Mouse (Mus musculus) neural tube, embryonic 13.5 days (tissue): Measurements from ENCODE around the gene Gm26920. TPM values are rescaled to one million over a fixed set of nuclear protein-coding genes. Genes with fewer than 3 reads are reported as not detected.

ENCODE experiments used
- ATAC-seq: fragments of 200-750 bp; cut with Nextera tagmentation; 2 replicates; pipeline ENCODE4 v1.8.0; 2017; ENCODE audit warnings: low read depth, mild to moderate bottlenecking, moderate TSS enrichment, moderate library complexity
- H3K27ac ChIP-seq: fragments of 300-500 bp; sonication (generic); replicated peaks from 2 replicates; pipeline ENCODE4 v1.5.1; 2015; ENCODE audit warnings: moderate library complexity, mild to moderate bottlenecking, inconsistent platforms
- H3K27me3 ChIP-seq: fragments of 300-500 bp; sonication (generic); 2 replicates; pipeline ENCODE4 v1.6.1; 2015; ENCODE audit warnings: mild to moderate bottlenecking, inconsistent platforms
- H3K36me3 ChIP-seq: fragments of 300-500 bp; sonication (generic); 2 replicates; pipeline ENCODE4 v1.6.1; 2015; ENCODE audit warnings: mild to moderate bottlenecking, inconsistent platforms
- H3K4me1 ChIP-seq: fragments of 300-500 bp; sonication (generic); replicated peaks from 2 replicates; pipeline ENCODE4 v1.6.1; 2015; ENCODE audit warnings: inconsistent platforms
- H3K4me2 ChIP-seq: fragments of 300-500 bp; sonication (generic); 2 replicates; pipeline ENCODE4 v1.6.1; 2015; ENCODE audit warnings: inconsistent platforms, mild to moderate bottlenecking, moderate library complexity
- H3K4me3 ChIP-seq: fragments of 300-500 bp; sonication (generic); 2 replicates; pipeline ENCODE4 v1.5.1; 2015; ENCODE audit warnings: mild to moderate bottlenecking, inconsistent platforms
- H3K9ac ChIP-seq: fragments of 300-500 bp; sonication (generic); 2 replicates; pipeline ENCODE4 v1.6.1; 2015; ENCODE audit warnings: moderate library complexity, mild to moderate bottlenecking, inconsistent platforms
- H3K9me3 ChIP-seq: fragments of 300-500 bp; sonication (generic); 2 replicates; pipeline ENCODE4 v1.6.1; 2016; ENCODE audit warnings: inconsistent platforms
- WGBS: fragments of 180-500 bp; shearing (Covaris S2); methylation state at CpG from one replicate; pipeline ENCODE4 v1.1.7; 2015; 5-methylcytosine and 5-hydroxymethylcytosine counted together
- microRNA-seq: library from miRNA; unstranded; fragments of <30 nt; microRNA quantifications from one replicate; pipeline ENCODE4, GENCODE M21; 2016
- polyA plus RNA-seq: library from polyadenylated mRNA; unstranded; fragments of >200 nt; fragmentation: Nextera tagmentation; extraction: Ambion mirVana; gene quantifications from 2 replicates; pipeline ENCODE4 v1.2.1, GENCODE M21; 2015

Gene Gm26920
- polyA plus RNA-seq, 1 experiment from 2014 or later: 1.2 TPM

DNA sequence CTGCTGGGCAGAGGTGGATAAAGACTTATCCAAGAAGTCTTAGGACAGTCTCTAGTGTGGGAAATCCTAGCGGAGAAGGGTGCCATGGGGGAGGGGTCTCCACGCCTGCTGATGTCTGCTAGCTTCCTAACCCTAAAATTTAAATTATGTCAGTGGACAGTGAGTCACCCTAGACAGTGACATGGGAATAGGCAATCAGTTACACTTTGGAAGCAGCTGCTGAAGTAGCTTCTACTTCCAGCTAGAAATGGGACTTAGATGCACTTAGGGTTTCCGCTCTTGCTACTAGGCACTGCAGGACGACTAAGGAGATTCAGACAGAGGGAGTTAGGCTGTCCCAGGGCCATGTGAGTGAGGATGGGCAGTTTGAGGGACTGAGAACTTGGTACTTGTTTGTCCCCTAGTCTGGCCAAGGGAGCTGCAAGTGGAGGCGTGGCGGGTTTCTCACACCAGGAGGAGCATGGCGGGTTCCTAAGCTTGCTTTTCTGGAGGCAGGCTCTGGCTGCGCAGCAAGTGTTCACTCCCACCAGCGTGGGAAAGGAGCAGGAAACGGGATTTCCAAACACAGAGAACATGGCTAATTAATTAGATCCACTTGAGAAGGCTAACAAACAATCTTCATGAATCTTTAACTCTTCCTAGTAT is 79.5 kb downstream of the Gm26920 start:
- H3K9ac ChIP-seq: no peak overlapping the region
- no peak overlapping the region for H3K4me3 ChIP-seq
- peaks cover 31% of the 10 kb centered on the region for H3K36me3 ChIP-seq
- no peaks in the 10 kb centered on the region for H3K27me3 ChIP-seq
- no peaks in the 10 kb centered on the region for H3K9me3 ChIP-seq
- no peak overlapping the region for H3K4me2 ChIP-seq
- ATAC-seq: no peak
- H3K4me1 ChIP-seq: peaks cover 37% of the 10 kb centered on the region
- H3K27ac ChIP-seq: 0 out of 2 replicates have a peak overlapping the region, but pooled peaks have one; percentile 59
- 74% methylated on average over 10 of the region's 10 CpGs for WGBS

DNA sequence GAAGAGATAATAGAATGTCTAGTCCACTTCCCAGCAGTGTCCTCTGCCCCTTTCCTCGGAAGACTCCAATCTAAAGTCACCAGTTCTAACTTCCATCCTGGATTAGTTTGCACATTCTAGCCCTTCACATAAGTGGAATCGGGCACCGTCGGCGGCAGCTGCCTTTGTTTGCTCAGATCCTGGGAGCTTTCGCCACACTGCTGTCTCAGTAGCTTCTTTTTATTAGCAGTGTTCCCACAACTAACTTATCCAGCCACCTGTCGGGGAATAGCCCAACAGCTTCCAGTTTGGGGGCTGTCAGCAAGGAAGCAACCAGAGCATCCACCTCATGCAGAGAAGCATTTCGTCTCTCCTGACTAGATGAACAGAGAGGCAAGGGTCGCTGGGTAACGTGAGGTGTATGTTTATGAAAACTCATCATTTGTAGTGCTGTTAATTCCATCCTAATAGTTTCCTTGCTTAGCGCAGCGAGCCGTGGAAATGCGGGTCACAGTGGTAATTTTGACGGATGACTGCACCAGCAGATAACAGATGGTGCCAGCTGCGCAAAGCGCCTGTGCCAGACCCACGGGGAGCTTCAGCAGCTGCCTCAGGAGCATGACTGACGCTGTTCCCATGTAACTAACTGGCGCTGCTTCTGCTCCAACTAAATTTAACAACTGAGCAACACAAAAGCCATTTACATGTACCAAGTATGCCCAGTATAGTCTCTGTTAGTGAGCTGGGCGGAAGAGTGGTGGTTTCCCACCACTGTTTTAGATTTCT is 80.7 kb downstream of the Gm26920 start:
- peak; percentile 71 for ATAC-seq
- peak overlapping the region; percentile 35 for H3K4me2 ChIP-seq
- H3K9ac ChIP-seq: 0 out of 2 replicates have a peak overlapping the region, but pooled peaks have one; percentile 18
- H3K9me3 ChIP-seq: no peaks in the 10 kb centered on the region
- no peak overlapping the region for H3K4me3 ChIP-seq
- H3K4me1 ChIP-seq: peaks cover 37% of the 10 kb centered on the region
- H3K36me3 ChIP-seq: peaks cover 23% of the 10 kb centered on the region
- WGBS: 41% methylated on average over 21 of the region's 21 CpGs
- no peaks in the 10 kb centered on the region for H3K27me3 ChIP-seq
- H3K27ac ChIP-seq: peak overlapping the region; percentile 59

DNA sequence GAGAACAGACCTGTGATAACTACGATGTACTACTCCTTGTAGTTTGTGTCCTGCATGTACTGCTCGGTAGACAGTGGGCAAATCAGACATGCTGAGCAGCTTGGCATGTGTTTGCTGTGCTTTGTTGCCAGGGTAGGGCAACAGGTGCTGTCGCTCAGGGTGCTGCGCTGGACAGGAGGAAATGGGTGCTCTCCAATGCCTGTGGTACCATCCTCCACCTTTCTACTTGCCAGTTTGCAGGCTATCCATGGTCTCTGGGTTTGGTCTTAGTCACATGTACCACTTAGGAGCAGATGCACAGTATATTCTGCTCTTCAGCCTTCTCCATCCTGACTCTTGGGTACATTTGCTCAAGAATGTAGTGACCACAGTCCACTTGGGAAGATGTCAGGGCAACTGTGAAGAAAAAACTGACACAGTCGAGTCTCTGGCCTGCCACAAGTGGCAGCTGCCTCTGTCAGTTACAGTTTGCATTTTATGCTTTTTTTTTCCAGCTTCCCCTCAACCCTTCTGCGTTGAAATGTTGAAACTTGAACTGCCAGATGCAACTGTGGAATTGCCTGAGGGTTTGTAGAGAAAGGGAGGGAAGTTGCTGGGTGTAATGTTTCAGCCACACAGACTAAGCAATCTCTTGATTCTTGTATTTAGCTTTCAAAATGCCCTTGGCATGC is 82.1 kb downstream of the Gm26920 start:
- no peaks in the 10 kb centered on the region for H3K9me3 ChIP-seq
- no peak for ATAC-seq

DNA sequence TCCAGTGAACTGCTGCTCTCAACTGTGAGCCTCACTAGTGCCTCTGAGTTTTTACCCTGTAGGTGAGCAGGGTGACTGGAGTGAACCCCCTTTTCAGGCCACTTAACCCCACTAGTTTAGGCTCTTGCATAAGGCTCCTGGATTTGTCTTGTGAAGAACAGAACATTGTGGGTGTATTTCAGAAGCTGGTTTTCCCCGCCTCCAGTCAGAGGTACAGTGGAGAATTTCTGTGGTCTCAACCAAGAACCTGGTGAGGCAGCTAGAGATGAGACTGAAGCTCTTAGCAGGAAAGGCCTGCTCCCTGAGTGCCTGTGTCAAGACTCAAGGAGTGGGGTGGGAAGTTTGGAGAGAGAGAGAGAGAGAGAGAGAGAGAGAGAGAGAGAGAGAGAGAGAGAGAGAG is 82.6 kb downstream of the Gm26920 start:
- Histone ChIP-seq H3K9me3 (no peaks in the 10 kb centered on the region), H3K4me3 (no peak overlapping the region), H3K27ac (no peak overlapping the region), H3K4me2 (no peak overlapping the region), H3K9ac (no peak overlapping the region), H3K36me3 (peaks cover 22% of the 10 kb centered on the region), H3K27me3 (no peaks in the 10 kb centered on the region), H3K4me1 (peaks cover 33% of the 10 kb centered on the region)
- ATAC-seq: no peak
- WGBS: 100% methylated on average over 1 of the region's 1 CpGs

More for the DNA sequence above, 82.1 kb downstream of the Gm26920 start:
- peaks cover 35% of the 10 kb centered on the region for H3K4me1 ChIP-seq
- 0 out of 2 replicates have a peak overlapping the region, but pooled peaks have one; percentile 59 for H3K27ac ChIP-seq
- no peak overlapping the region for H3K4me2 ChIP-seq
- no peak overlapping the region for H3K9ac ChIP-seq
- peaks cover 17% of the 10 kb centered on the region for H3K36me3 ChIP-seq
- 75% methylated on average over 6 of the region's 6 CpGs for WGBS
- H3K4me3 ChIP-seq: no peak overlapping the region
- H3K27me3 ChIP-seq: no peaks in the 10 kb centered on the region

Small RNAs within 50 kb of the gene (microRNA-seq; reads per million reads assigned to microRNA genes)
- not detected for gene Gm23368

Other genes with a start within 250 kb of the Gm26920 start
- gene Zfp940, start 236.7 kb downstream of the Gm26920 start, polyA plus RNA-seq: 12.9 and 14.2 TPM in 2 replicates
- gene Zfp420, start 230.4 kb downstream of the Gm26920 start, polyA plus RNA-seq: 18.3 and 19.0 TPM in 2 replicates
- gene Zfp27, start 183.8 kb downstream of the Gm26920 start, polyA plus RNA-seq: 17.1 and 17.6 TPM in 2 replicates
- 6.3 and 6.7 TPM in 2 replicates for gene Zfp383, start 182.2 kb downstream of the Gm26920 start, polyA plus RNA-seq
- gene Zfp74, start 136.3 kb downstream of the Gm26920 start, polyA plus RNA-seq: 13.6 and 15.0 TPM in 2 replicates
- 5.5 and 6.5 TPM in 2 replicates for gene Zfp568, start 106.5 kb downstream of the Gm26920 start, polyA plus RNA-seq
- 9.9 and 11.3 TPM in 2 replicates for gene Zfp14, start 39.0 kb downstream of the Gm26920 start, polyA plus RNA-seq
- 12.0 and 14.2 TPM in 2 replicates for gene Zfp82, start 17.5 kb downstream of the Gm26920 start, polyA plus RNA-seq
- 16.2 and 16.4 TPM in 2 replicates for gene Zfp566, start 117 bp upstream of the Gm26920 start, polyA plus RNA-seq
- gene Zfp260, start 4.4 kb upstream of the Gm26920 start, polyA plus RNA-seq: 102 and 106 TPM in 2 replicates
- gene Zfp382, start 31.5 kb upstream of the Gm26920 start, polyA plus RNA-seq: 13.4 and 13.8 TPM in 2 replicates
- 14.2 TPM in 2 replicates for gene Zfp146, start 79.3 kb upstream of the Gm26920 start, polyA plus RNA-seq
- 5.3 and 6.9 TPM in 2 replicates for gene Cox7a1, start 93.7 kb upstream of the Gm26920 start, polyA plus RNA-seq
- gene Capns1, start 108.4 kb upstream of the Gm26920 start, polyA plus RNA-seq: 79.5 and 83.0 TPM in 2 replicates
- 176 and 184 TPM in 2 replicates for gene Polr2i, start 141.5 kb upstream of the Gm26920 start, polyA plus RNA-seq
- 406 and 418 TPM in 2 replicates for gene Tbcb, start 141.9 kb upstream of the Gm26920 start, polyA plus RNA-seq
- not detected in 2 replicates for gene Ovol3, start 145.3 kb upstream of the Gm26920 start, polyA plus RNA-seq
- 0.47 and 0.81 TPM in 2 replicates for gene Thap8, start 189.7 kb upstream of the Gm26920 start, polyA plus RNA-seq
- gene Wdr62, start 190.0 kb upstream of the Gm26920 start, polyA plus RNA-seq: 3.8 and 4.0 TPM in 2 replicates
- gene Clip3, start 201.3 kb upstream of the Gm26920 start, polyA plus RNA-seq: 103 and 113 TPM in 2 replicates
- 120 and 123 TPM in 2 replicates for gene Alkbh6, start 218.3 kb upstream of the Gm26920 start, polyA plus RNA-seq
- 19.0 and 27.3 TPM in 2 replicates for gene Syne4, start 224.4 kb upstream of the Gm26920 start, polyA plus RNA-seq
- gene E130208F15Rik, start 231.3 kb upstream of the Gm26920 start, polyA plus RNA-seq: 5.7 TPM in 1 of 2 replicates, not detected in the other
- 18.0 and 22.9 TPM in 2 replicates for gene Sdhaf1, start 233.5 kb upstream of the Gm26920 start, polyA plus RNA-seq